Mouse (Mus musculus): ENCODE measurements at regions not wholly inside any gene's neighbourhood (a gene's known extent, or its start where the extent isn't known, plus 50 kb on each side); places are given as distances from the start of the nearest gene placed in this dataset.
"Not testable (repeated sequence)": the region's sequence is repeated elsewhere in the genome, so short reads cannot be mapped to it uniquely, and the experiment has no call there.

- WGBS, result 81% methylated on average over 3 of the region's 3 CpGs
- H3K36me3 ChIP-seq, result no peaks in the 10 kb centered on the region
- no peak overlapping the region for H3K4me3 ChIP-seq
- ATAC-seq (ENCODE audit: insufficient number of reproducible peaks, insufficient read depth, low FRiP score, low TSS enrichment), result no peak
- H3K4me2 ChIP-seq (replicated peaks), result no peak overlapping the region
- H3K4me1 ChIP-seq, result no peaks in the 10 kb centered on the region
- no peaks in the 10 kb centered on the region for H3K9me3 ChIP-seq
- H3K9ac ChIP-seq, result no peak overlapping the region
- no peaks in the 10 kb centered on the region for H3K27me3 ChIP-seq
- no peak overlapping the region for H3K27ac ChIP-seq
Observed at GRCm38 (mm10) chr17:49291636-49292035, 136.5 kb upstream of the Mocs1 start.

- H3K4me2 ChIP-seq (replicated peaks), result no peak overlapping the region
- H3K4me1 ChIP-seq, result no peaks in the 10 kb centered on the region
- ATAC-seq (ENCODE audit: insufficient number of reproducible peaks, insufficient read depth, low FRiP score, low TSS enrichment), result no peak
- H3K9me3 ChIP-seq, result no peaks in the 10 kb centered on the region
- no peak overlapping the region for H3K4me3 ChIP-seq
- WGBS, result 55% methylated on average over 3 of the region's 3 CpGs
- no peak overlapping the region for H3K27ac ChIP-seq
- no peaks in the 10 kb centered on the region for H3K36me3 ChIP-seq
- no peak overlapping the region for H3K9ac ChIP-seq
- H3K27me3 ChIP-seq, result no peaks in the 10 kb centered on the region
Observed at GRCm38 (mm10) chr17:49304461-49304860, 123.7 kb upstream of the Mocs1 start.

DNA sequence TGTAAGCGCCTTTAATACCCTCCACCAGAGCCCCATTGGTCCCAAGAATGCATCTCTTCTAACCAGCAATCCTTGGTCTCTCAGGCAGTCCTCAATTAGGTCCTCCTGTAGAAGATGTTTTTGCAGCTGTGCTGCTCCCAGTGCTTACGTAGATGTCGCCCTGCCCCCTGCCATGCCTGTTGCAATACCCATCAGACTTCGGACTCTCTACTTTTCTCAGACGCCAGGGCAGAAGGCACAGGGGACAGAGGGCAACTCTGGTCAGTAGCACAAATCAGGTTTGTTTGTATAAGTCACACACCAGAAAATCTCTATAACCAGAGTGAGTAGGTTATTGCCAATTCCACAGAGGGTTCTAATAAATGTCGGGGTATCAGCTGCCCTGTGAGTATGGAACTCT lies 123.0 kb upstream of the Mocs1 start:
- Histone ChIP-seq H3K27ac (no peak overlapping the region), H3K4me2 (replicated peaks) (no peak overlapping the region), H3K27me3 (no peaks in the 10 kb centered on the region), H3K9me3 (no peaks in the 10 kb centered on the region), H3K4me3 (no peak overlapping the region), H3K9ac (no peak overlapping the region), H3K4me1 (no peaks in the 10 kb centered on the region), H3K36me3 (no peaks in the 10 kb centered on the region)
- ATAC-seq (ENCODE audit: insufficient number of reproducible peaks, insufficient read depth, low FRiP score, low TSS enrichment), result no peak
- 71% methylated on average over 6 of the region's 6 CpGs for WGBS

- Histone ChIP-seq H3K9me3 (no peaks in the 10 kb centered on the region), H3K4me2 (replicated peaks) (peak overlapping the region; percentile 18; the same call in 1 of the 2 replicates), H3K27ac (no peak overlapping the region), H3K27me3 (no peaks in the 10 kb centered on the region), H3K4me1 (no peaks in the 10 kb centered on the region), H3K4me3 (no peak overlapping the region), H3K9ac (no peak overlapping the region), H3K36me3 (no peaks in the 10 kb centered on the region)
- peak; percentile 88 for ATAC-seq (ENCODE audit: insufficient number of reproducible peaks, insufficient read depth, low FRiP score, low TSS enrichment)
- 19% methylated on average over 5 of the region's 5 CpGs for WGBS
Observed at GRCm38 (mm10) chr17:49309079-49309478, 119.1 kb upstream of the Mocs1 start.

GRCm38 (mm10) chr17:49314196-49314595 lies 114.0 kb upstream of the Mocs1 start:
- no peaks in the 10 kb centered on the region for H3K4me1 ChIP-seq
- no peaks in the 10 kb centered on the region for H3K36me3 ChIP-seq
- H3K27me3 ChIP-seq, result no peaks in the 10 kb centered on the region
- 72% methylated on average over 2 of the region's 2 CpGs for WGBS
- no peak overlapping the region for H3K4me3 ChIP-seq
- no peak overlapping the region for H3K9ac ChIP-seq
- H3K27ac ChIP-seq, result no peak overlapping the region
- H3K4me2 ChIP-seq (replicated peaks), result no peak overlapping the region
- no peak for ATAC-seq (ENCODE audit: insufficient number of reproducible peaks, insufficient read depth, low FRiP score, low TSS enrichment)
- H3K9me3 ChIP-seq, result no peaks in the 10 kb centered on the region

GRCm38 (mm10) chr17:49327524-49327923 lies 100.6 kb upstream of the Mocs1 start:
- Histone ChIP-seq H3K27ac (no peak overlapping the region), H3K4me1 (no peaks in the 10 kb centered on the region), H3K4me3 (no peak overlapping the region), H3K9me3 (no peaks in the 10 kb centered on the region), H3K27me3 (no peaks in the 10 kb centered on the region), H3K9ac (no peak overlapping the region), H3K4me2 (replicated peaks) (no peak overlapping the region), H3K36me3 (no peaks in the 10 kb centered on the region)
- WGBS, result 64% methylated on average over 4 of the region's 4 CpGs
- no peak for ATAC-seq (ENCODE audit: insufficient number of reproducible peaks, insufficient read depth, low FRiP score, low TSS enrichment)

DNA sequence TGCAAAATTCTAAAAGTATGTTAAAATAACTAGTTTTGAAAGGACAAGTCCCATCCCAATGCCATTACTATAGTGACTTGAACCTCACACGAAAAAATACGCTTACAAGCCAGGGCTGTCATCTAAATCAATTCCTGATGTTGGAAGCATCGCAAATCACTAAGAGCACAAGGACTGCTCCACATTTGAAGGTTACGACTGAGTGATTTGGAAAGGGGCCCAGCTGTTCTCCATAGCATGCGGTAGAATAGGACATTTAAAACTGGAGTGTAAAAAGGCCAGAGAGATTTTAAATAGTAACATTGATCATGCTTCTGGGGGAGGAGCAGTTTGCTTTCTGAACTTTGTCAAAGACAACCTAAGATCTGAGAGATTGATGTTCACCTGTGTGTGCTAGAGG lies 92.8 kb upstream of the Mocs1 start:
- H3K4me2 ChIP-seq (replicated peaks), result no peak overlapping the region
- H3K9me3 ChIP-seq, result peaks cover under 1% of the 10 kb centered on the region; the same call in 1 of the 2 replicates
- no peaks in the 10 kb centered on the region for H3K4me1 ChIP-seq
- no peak overlapping the region for H3K9ac ChIP-seq
- no peaks in the 10 kb centered on the region for H3K36me3 ChIP-seq
- 60% methylated on average over 5 of the region's 5 CpGs for WGBS
- H3K4me3 ChIP-seq, result no peak overlapping the region
- no peak overlapping the region for H3K27ac ChIP-seq
- no peak for ATAC-seq (ENCODE audit: insufficient number of reproducible peaks, insufficient read depth, low FRiP score, low TSS enrichment)
- no peaks in the 10 kb centered on the region for H3K27me3 ChIP-seq

DNA sequence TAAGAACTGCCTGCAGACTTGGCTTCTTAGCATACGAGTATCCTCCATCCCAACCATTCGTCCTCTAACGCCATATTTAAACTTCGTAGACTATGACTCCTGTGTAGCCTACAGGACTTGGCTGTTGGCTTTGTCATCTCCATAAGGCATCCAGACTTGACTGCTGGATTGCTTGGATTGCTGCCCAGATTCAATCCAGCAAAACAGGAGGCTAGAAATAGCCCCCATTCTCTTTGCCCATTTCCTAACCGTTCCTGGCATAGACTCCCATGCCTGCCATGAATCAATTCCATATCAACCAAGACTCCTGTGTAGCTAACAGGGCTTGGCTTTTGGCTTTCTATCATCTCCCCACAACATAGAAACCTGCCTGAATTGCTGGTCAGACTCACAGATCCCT lies 90.3 kb upstream of the Mocs1 start:
- ATAC-seq (ENCODE audit: insufficient number of reproducible peaks, insufficient read depth, low FRiP score, low TSS enrichment), result no peak
- Histone ChIP-seq H3K27me3 (no peaks in the 10 kb centered on the region), H3K4me3 (no peak overlapping the region), H3K9me3 (peaks cover 4% of the 10 kb centered on the region; the same call in 1 of the 2 replicates), H3K4me1 (no peaks in the 10 kb centered on the region), H3K36me3 (no peaks in the 10 kb centered on the region), H3K4me2 (replicated peaks) (no peak overlapping the region), H3K9ac (no peak overlapping the region), H3K27ac (no peak overlapping the region)
- WGBS, result 92% methylated on average over 5 of the region's 5 CpGs

- Histone ChIP-seq H3K9me3 (peaks cover 4% of the 10 kb centered on the region; the same call in 1 of the 2 replicates), H3K4me1 (no peaks in the 10 kb centered on the region), H3K9ac (no peak overlapping the region), H3K27ac (no peak overlapping the region), H3K36me3 (no peaks in the 10 kb centered on the region), H3K4me3 (no peak overlapping the region), H3K4me2 (replicated peaks) (no peak overlapping the region), H3K27me3 (no peaks in the 10 kb centered on the region)
- no peak for ATAC-seq (ENCODE audit: insufficient number of reproducible peaks, insufficient read depth, low FRiP score, low TSS enrichment)
- 85% methylated on average over 2 of the region's 2 CpGs for WGBS
Observed at GRCm38 (mm10) chr17:49342636-49343035, 85.5 kb upstream of the Mocs1 start.

- H3K36me3 ChIP-seq, result no peaks in the 10 kb centered on the region
- H3K9ac ChIP-seq, result no peak overlapping the region
- no peak overlapping the region for H3K4me3 ChIP-seq
- 79% methylated on average over 5 of the region's 5 CpGs for WGBS
- no peaks in the 10 kb centered on the region for H3K27me3 ChIP-seq
- no peak overlapping the region for H3K27ac ChIP-seq
- no peak for ATAC-seq (ENCODE audit: insufficient number of reproducible peaks, insufficient read depth, low FRiP score, low TSS enrichment)
- H3K9me3 ChIP-seq, result no peaks in the 10 kb centered on the region
- H3K4me2 ChIP-seq (replicated peaks), result no peak overlapping the region
- no peaks in the 10 kb centered on the region for H3K4me1 ChIP-seq
Observed at GRCm38 (mm10) chr17:49346701-49347100, 81.5 kb upstream of the Mocs1 start.

DNA sequence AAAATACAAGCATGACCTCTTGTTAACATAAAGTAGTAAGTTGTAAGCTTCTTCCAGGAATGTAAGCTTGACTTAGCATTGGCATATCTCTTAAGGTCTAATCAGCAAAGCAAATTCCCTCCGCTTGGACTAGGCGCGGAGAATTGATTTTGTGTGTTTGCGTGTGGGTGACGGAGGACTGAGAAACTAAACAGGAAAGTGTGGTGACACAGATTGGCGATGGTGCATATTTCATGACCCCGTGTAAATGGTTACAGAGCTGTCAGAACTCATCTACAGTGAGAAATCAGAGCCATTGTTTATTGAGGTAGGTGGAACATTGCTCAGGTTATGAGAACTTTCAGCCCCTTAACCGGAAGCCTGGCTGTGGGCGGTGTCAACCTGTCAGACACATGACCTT lies 78.8 kb upstream of the Mocs1 start:
- Histone ChIP-seq H3K4me2 (replicated peaks) (no peak overlapping the region), H3K4me1 (no peaks in the 10 kb centered on the region), H3K9me3 (no peaks in the 10 kb centered on the region), H3K36me3 (no peaks in the 10 kb centered on the region), H3K4me3 (no peak overlapping the region), H3K27me3 (no peaks in the 10 kb centered on the region), H3K9ac (no peak overlapping the region), H3K27ac (no peak overlapping the region)
- no peak for ATAC-seq (ENCODE audit: insufficient number of reproducible peaks, insufficient read depth, low FRiP score, low TSS enrichment)
- WGBS, result 79% methylated on average over 9 of the region's 9 CpGs

DNA sequence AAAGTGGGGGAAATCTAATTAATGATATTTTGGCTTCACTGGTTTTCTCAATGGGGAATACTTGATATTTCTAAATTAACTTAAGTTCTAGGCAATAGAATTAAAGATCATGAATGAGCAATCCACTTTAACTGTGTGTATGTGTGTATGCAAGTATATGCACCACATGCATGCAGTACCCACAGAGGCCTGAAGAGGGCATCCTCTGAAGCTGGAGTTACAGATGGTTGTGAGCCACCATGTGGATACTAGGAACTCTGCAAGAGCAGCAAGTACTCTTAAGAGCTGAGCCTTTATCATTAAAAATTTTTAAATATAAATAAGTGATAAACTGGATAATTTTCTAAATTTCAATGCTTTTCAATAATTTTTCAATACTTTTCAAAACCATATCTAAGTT lies 69.0 kb upstream of the Mocs1 start:
- no peaks in the 10 kb centered on the region for H3K9me3 ChIP-seq
- no peaks in the 10 kb centered on the region for H3K36me3 ChIP-seq
- no peak for ATAC-seq (ENCODE audit: insufficient number of reproducible peaks, insufficient read depth, low FRiP score, low TSS enrichment)
- H3K27ac ChIP-seq, result no peak overlapping the region
- H3K4me2 ChIP-seq (replicated peaks), result no peak overlapping the region
- no peaks in the 10 kb centered on the region for H3K4me1 ChIP-seq
- no peak overlapping the region for H3K4me3 ChIP-seq
- no peaks in the 10 kb centered on the region for H3K27me3 ChIP-seq
- no peak overlapping the region for H3K9ac ChIP-seq

DNA sequence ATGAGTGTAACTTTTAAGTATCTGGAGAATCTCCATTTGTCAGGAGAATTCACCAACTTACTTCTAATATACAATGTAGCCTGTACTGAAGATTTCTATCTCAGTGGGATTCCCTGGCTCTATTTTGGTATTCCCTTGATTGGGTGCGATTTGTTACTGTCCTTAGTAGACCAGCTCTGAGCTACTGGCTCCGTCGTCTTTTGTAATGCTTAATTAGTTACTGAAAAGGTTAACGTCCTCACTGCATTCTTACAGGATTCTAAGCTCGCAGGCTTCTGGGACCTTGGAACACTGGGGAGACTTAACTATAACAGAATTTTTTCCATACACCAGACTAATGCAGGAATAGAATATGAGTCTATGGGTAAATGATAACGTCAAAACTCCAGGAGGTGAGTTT lies 67.9 kb upstream of the Mocs1 start:
- not testable (repeated sequence) for ATAC-seq (ENCODE audit: insufficient number of reproducible peaks, insufficient read depth, low FRiP score, low TSS enrichment); H3K4me2 ChIP-seq (replicated peaks)
- 45% methylated on average over 6 of the region's 6 CpGs for WGBS

More for the DNA sequence above, 67.9 kb upstream of the Mocs1 start:
- not testable (repeated sequence) for H3K27ac ChIP-seq, H3K9ac ChIP-seq, H3K4me3 ChIP-seq, H3K9me3 ChIP-seq, H3K27me3 ChIP-seq, H3K4me1 ChIP-seq, H3K36me3 ChIP-seq

Measured in embryonic facial prominence, embryonic 12.5 days (tissue).